Mouse (Mus musculus): Measurements from ENCODE around the gene Rgs8. TPM values are rescaled to one million over a fixed set of nuclear protein-coding genes. Genes with fewer than 3 reads are reported as not detected.
A peak's percentile ranks its signal among the peaks of the same experiment; 100 is the strongest.

The Rgs8 gene
- polyA plus RNA-seq (2016; fragmentation: Nextera tagmentation; extraction: Ambion mirVana) = 9.1 and 9.6 TPM in 2 replicates

- peak within 1 kb of the TSS; percentile 79 for H3K27ac ChIP-seq
- H3K9me3 ChIP-seq = no peaks in the 10 kb centered on the region
- H3K4me3 ChIP-seq = peak within 1 kb of the TSS; percentile 55
- peaks cover 45% of the 10 kb centered on the region for H3K4me1 ChIP-seq
- H3K36me3 ChIP-seq (replicated peaks) = no peaks in the 10 kb centered on the region
- WGBS = under 1% methylated on average over 26 of the region's 26 CpGs
- DNase-seq (ENCODE audit: extremely low spot score, low spot score) = peak; percentile 64
- peaks cover 64% of the 10 kb centered on the region for H3K27me3 ChIP-seq (ENCODE audit: poor library complexity, severe bottlenecking)
Observed at GRCm38 (mm10) chr1:153652938-153653623, at the start of gene Rgs8. Rgs8 (plus strand) TSS chr1:153653025.

DNA sequence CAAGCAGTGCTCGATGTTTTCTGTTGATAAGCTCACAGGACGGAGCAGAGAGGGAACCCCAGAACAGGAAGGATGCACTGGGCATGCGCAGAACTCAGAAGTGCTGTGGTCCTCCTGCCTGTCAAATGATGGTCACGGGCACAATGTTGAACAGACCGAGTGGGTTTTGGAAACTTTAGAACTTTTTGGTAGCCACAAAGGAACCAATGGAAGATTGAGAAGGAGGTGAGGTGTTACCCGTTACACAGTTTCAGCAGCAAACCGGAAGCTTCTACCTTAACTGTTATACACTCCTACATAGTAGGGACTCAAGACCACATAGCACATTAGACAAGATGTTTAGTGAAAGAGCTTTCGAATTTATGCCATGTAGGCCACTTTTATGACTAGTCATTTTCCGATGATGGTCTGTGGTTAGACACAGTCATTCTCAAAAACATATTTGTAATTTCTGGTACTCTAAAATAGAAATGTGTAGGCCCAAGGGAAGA is 35.4 kb upstream of the Rgs8 start:
- 92% methylated on average over 9 of the region's 9 CpGs for WGBS
- Histone ChIP-seq H3K27me3 (ENCODE audit: poor library complexity, severe bottlenecking) (no peaks in the 10 kb centered on the region), H3K36me3 (replicated peaks) (no peaks in the 10 kb centered on the region), H3K9me3 (no peaks in the 10 kb centered on the region), H3K27ac (no peak overlapping the region), H3K4me3 (no peak overlapping the region), H3K4me1 (no peaks in the 10 kb centered on the region)
- no peak for DNase-seq (ENCODE audit: extremely low spot score, low spot score)

- WGBS = 91% methylated on average over 4 of the region's 4 CpGs
- no peak overlapping the region for H3K4me3 ChIP-seq
- H3K27me3 ChIP-seq (ENCODE audit: poor library complexity, severe bottlenecking) = no peaks in the 10 kb centered on the region
- no peaks in the 10 kb centered on the region for H3K36me3 ChIP-seq (replicated peaks)
- H3K4me1 ChIP-seq = no peaks in the 10 kb centered on the region
- H3K27ac ChIP-seq = no peak overlapping the region
- DNase-seq (ENCODE audit: extremely low spot score, low spot score) = no peak
- no peaks in the 10 kb centered on the region for H3K9me3 ChIP-seq
Observed at GRCm38 (mm10) chr1:153623036-153623435, 29.8 kb upstream of the Rgs8 start.

GRCm38 (mm10) chr1:153632686-153633085 is 20.1 kb upstream of the Rgs8 start:
- 91% methylated on average over 6 of the region's 6 CpGs for WGBS
- Histone ChIP-seq H3K4me3 (no peak overlapping the region), H3K36me3 (replicated peaks) (no peaks in the 10 kb centered on the region), H3K9me3 (no peaks in the 10 kb centered on the region), H3K4me1 (no peaks in the 10 kb centered on the region), H3K27me3 (ENCODE audit: poor library complexity, severe bottlenecking) (no peaks in the 10 kb centered on the region), H3K27ac (no peak overlapping the region)
- no peak for DNase-seq (ENCODE audit: extremely low spot score, low spot score)

DNA sequence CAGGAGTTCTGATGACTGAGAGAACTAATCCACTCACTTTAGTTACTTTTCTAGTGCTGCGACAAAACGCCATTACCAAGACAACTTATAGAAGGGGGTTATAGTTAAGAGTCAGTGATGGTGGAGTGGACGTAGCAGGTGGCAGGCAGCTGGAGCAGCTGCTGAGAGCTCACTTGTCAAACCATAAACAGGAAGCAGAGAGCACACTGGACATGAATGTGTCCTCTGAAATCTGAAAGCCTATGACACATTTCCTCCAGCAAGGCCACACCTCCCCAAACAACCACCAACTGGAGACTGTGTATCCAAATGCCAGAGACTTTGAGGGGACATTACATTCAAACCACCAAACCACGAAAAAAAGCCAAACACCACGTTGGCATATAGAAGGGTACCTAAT is 17.8 kb upstream of the Rgs8 start:
- no peaks in the 10 kb centered on the region for H3K36me3 ChIP-seq (replicated peaks)
- no peaks in the 10 kb centered on the region for H3K4me1 ChIP-seq
- H3K27ac ChIP-seq = no peak overlapping the region
- H3K4me3 ChIP-seq = no peak overlapping the region
- WGBS = 86% methylated on average over 5 of the region's 5 CpGs
- H3K27me3 ChIP-seq (ENCODE audit: poor library complexity, severe bottlenecking) = no peaks in the 10 kb centered on the region
- H3K9me3 ChIP-seq = no peaks in the 10 kb centered on the region
- DNase-seq (ENCODE audit: extremely low spot score, low spot score) = no peak

DNA sequence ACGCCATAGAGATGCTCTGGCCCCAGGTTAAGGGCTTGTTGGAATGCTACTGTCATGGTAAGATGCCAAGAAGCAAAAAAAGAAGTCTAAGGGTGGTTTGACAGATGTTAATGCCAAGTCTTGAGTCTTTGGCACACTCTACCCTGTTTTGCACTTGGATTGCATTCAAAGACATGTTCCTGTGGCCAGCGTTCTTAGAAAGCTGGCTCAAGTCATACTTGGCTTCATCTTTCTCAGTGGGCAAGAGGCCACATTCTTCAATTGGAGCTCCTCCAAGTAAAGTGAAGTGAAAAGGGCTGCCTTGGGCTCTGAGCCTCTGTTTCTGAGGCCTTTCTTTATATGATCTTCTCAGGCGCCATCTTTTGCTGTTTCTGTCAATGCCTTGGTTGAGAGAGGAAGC is 17.3 kb upstream of the Rgs8 start:
- H3K27me3 ChIP-seq (ENCODE audit: poor library complexity, severe bottlenecking) = no peaks in the 10 kb centered on the region
- no peak overlapping the region for H3K27ac ChIP-seq
- H3K4me1 ChIP-seq = no peaks in the 10 kb centered on the region
- H3K36me3 ChIP-seq (replicated peaks) = no peaks in the 10 kb centered on the region
- DNase-seq (ENCODE audit: extremely low spot score, low spot score) = no peak
- H3K4me3 ChIP-seq = no peak overlapping the region
- WGBS = 88% methylated on average over 3 of the region's 3 CpGs
- H3K9me3 ChIP-seq = no peaks in the 10 kb centered on the region

- H3K27ac ChIP-seq = no peak overlapping the region
- WGBS = 76% methylated on average over 5 of the region's 5 CpGs
- no peaks in the 10 kb centered on the region for H3K36me3 ChIP-seq (replicated peaks)
- H3K4me1 ChIP-seq = peaks cover 12% of the 10 kb centered on the region
- no peak for DNase-seq (ENCODE audit: extremely low spot score, low spot score)
- no peak overlapping the region for H3K4me3 ChIP-seq
- no peaks in the 10 kb centered on the region for H3K9me3 ChIP-seq
- no peaks in the 10 kb centered on the region for H3K27me3 ChIP-seq (ENCODE audit: poor library complexity, severe bottlenecking)
Observed at GRCm38 (mm10) chr1:153636821-153637220, 16.0 kb upstream of the Rgs8 start.

DNA sequence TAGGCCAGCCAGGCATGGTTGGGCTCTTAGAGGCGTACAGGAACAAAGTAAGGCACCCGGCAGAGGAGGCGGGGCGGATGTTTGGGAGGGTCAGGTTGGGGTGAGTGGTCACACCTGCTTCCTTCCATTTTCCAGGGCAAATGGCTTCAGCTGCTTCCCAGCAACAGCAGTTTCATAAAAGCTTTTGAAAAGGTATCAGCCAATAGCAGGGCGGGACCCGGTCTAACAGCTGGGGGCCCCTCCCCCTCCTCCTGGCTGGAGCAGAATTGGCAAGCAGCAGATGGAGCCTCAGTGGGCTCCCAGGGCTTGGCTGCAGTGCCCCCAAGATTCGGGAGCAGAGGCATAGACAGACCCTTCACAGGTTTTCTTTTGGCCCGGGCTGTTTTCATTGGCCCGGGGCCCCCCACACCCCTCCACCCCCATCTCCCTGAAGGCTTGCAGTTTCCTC is 11.3 kb upstream of the Rgs8 start:
- peak overlapping the region; percentile 40 for H3K4me3 ChIP-seq
- peak; percentile 78 for DNase-seq (ENCODE audit: extremely low spot score, low spot score)
- 2% methylated on average over 9 of the region's 9 CpGs for WGBS

DNA sequence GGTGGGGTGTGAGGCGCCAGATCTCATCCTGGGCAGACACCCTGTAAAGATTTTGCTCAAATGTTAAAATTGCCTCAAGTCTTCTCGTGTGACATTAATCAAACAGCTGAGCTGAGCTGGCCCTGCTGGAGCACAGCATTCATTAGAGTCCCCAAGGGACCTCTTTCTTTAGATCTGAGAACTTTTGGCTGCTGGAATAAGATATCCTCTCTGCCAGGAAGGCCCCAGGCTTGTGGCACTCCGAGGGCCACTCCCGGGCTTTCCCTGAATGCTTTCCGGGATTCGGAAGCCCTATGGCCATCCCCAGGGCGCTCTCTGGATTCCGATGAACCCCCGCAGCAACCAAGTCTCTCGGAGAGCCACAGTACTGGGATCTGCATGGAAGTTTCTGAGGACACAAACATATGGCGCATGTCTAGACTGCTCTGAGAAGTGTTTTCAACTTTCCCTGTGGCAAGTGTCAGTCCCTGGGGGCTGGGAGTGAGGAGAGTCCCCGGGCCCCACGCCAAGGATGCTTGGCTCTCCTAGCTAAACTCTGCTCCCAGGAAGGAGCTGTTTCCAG is 10.8 kb upstream of the Rgs8 start:
- 8% methylated on average over 13 of the region's 13 CpGs for WGBS
- peaks cover 26% of the 10 kb centered on the region for H3K4me1 ChIP-seq
- H3K27me3 ChIP-seq (ENCODE audit: poor library complexity, severe bottlenecking) = peaks cover 15% of the 10 kb centered on the region; the same call in 1 of the 2 replicates
- peak overlapping the region; percentile 88 for H3K27ac ChIP-seq
- H3K9me3 ChIP-seq = no peaks in the 10 kb centered on the region; the same call in 1 of the 2 replicates
- H3K4me3 ChIP-seq = peak overlapping the region; percentile 40
- no peak for DNase-seq (ENCODE audit: extremely low spot score, low spot score)
- H3K36me3 ChIP-seq (replicated peaks) = no peaks in the 10 kb centered on the region

More for the DNA sequence above, 11.3 kb upstream of the Rgs8 start:
- H3K9me3 ChIP-seq = no peaks in the 10 kb centered on the region; the same call in 1 of the 2 replicates
- H3K4me1 ChIP-seq = peaks cover 26% of the 10 kb centered on the region
- peak overlapping the region; percentile 88 for H3K27ac ChIP-seq
- H3K27me3 ChIP-seq (ENCODE audit: poor library complexity, severe bottlenecking) = peaks cover 15% of the 10 kb centered on the region; the same call in 1 of the 2 replicates
- H3K36me3 ChIP-seq (replicated peaks) = no peaks in the 10 kb centered on the region

DNA sequence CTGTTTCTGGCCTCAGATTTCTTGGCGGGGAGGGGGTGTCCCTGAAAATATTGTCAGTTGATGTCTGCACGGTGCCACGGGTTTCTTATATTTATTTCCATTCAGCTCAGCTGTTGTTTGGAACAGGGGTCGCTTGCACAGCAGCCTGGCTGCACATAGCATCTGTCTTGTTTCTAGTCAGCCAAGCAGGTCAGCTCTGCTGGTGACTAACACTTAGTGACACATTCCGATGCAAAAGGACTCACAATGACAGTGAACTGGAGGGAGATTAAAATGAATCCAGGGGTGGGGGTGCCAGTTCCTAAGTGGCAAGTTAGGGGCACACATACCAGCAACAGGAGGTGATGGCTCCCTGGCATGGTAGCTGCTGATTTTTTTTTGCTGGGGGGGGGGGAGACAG is 849 bp downstream of the Rgs8 start:
- no peak for DNase-seq (ENCODE audit: extremely low spot score, low spot score)
- peak overlapping the region; percentile 79 for H3K27ac ChIP-seq
- peaks cover 51% of the 10 kb centered on the region for H3K4me1 ChIP-seq
- peak overlapping the region; percentile 55 for H3K4me3 ChIP-seq
- peaks cover 66% of the 10 kb centered on the region for H3K27me3 ChIP-seq (ENCODE audit: poor library complexity, severe bottlenecking)
- WGBS = 8% methylated on average over 5 of the region's 5 CpGs
- H3K9me3 ChIP-seq = no peaks in the 10 kb centered on the region
- no peaks in the 10 kb centered on the region for H3K36me3 ChIP-seq (replicated peaks)

DNA sequence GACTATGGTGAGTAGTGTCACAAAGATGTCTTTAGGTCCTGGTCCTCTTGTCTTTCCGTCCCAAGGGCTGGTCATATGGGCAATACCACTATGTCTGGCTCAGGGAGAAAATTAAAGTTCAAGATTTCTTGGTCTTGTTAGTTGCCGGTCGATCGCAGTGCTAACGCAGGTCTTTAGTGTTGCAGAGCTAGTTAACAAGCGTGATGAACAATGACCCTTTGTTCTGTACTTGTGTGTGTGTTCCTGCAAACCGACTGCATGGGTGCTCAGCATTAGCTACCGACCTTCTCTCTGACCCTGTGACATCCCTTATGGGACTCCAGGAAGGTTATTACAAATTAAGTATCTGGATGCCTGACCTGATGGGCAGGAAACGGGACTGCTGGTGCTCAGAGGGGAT is 6.8 kb downstream of the Rgs8 start:
- H3K36me3 ChIP-seq (replicated peaks) = no peaks in the 10 kb centered on the region
- peaks cover 55% of the 10 kb centered on the region for H3K27me3 ChIP-seq (ENCODE audit: poor library complexity, severe bottlenecking)
- H3K4me3 ChIP-seq = no peak overlapping the region
- peaks cover 74% of the 10 kb centered on the region for H3K4me1 ChIP-seq
- H3K27ac ChIP-seq = peak overlapping the region; percentile 40; the same call in 1 of the 2 replicates
- WGBS = 26% methylated on average over 9 of the region's 9 CpGs
- H3K9me3 ChIP-seq = no peaks in the 10 kb centered on the region
- DNase-seq (ENCODE audit: extremely low spot score, low spot score) = no peak

GRCm38 (mm10) chr1:153660982-153661688 is 8.3 kb downstream of the Rgs8 start:
- Histone ChIP-seq H3K9me3 (no peaks in the 10 kb centered on the region), H3K36me3 (replicated peaks) (no peaks in the 10 kb centered on the region), H3K27ac (peak overlapping the region; percentile 78), H3K4me1 (peaks cover 79% of the 10 kb centered on the region), H3K4me3 (peak overlapping the region; percentile 22), H3K27me3 (ENCODE audit: poor library complexity, severe bottlenecking) (peaks cover 55% of the 10 kb centered on the region)
- WGBS = 31% methylated on average over 15 of the region's 15 CpGs
- DNase-seq (ENCODE audit: extremely low spot score, low spot score) = no peak

DNA sequence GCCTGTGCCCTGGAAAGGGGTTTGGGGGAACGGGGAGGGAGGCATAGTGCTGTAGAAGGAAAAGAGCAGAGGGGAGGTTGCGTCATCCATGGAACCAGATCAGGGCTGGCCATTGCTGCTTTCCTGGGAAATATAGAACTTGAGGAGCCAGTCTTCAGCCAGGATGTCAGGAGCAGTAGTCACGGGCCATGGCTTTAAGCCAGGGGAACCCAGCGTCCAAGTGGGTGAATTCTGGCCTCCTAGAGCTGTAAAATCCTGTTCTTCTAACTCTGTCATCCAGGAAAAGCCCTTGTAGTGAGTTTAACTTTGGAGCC is 8.8 kb downstream of the Rgs8 start:
- DNase-seq (ENCODE audit: extremely low spot score, low spot score) = no peak
- H3K27me3 ChIP-seq (ENCODE audit: poor library complexity, severe bottlenecking) = peaks cover 55% of the 10 kb centered on the region
- H3K36me3 ChIP-seq (replicated peaks) = no peaks in the 10 kb centered on the region
- H3K4me1 ChIP-seq = peaks cover 83% of the 10 kb centered on the region
- no peaks in the 10 kb centered on the region for H3K9me3 ChIP-seq
- 38% methylated on average over 4 of the region's 4 CpGs for WGBS
- peak overlapping the region; percentile 22 for H3K4me3 ChIP-seq
- peak overlapping the region; percentile 78 for H3K27ac ChIP-seq

Measured in forebrain, embryonic 10.5 days (tissue).